Mouse (Mus musculus): ENCODE measurements at regions not wholly inside any gene's neighbourhood (a gene's known extent, or its start where the extent isn't known, plus 50 kb on each side); places are given as distances from the start of the nearest gene placed in this dataset.

GRCm38 (mm10) chr9:115604968-115605682 is 294.9 kb upstream of the Stt3b start:
- no peak for TF ChIP-seq POLR2A (IDR thresholded peaks at IDR 0.05; ENCODE audit: insufficient read depth, low read length)
- TF ChIP-seq CTCF (IDR thresholded peaks at IDR 0.05; ENCODE audit: low read depth, low read length), result no peak

Data from ES-Bruce4 (cell line).